Mouse (Mus musculus) bone marrow macrophage, adult 2 months (primary cell): ENCODE measurements around the gene She.

Experiments used
- CTCF ChIP-seq: IDR thresholded peaks from 2 replicates; pipeline ENCODE4 v1.5.1; 2012; ENCODE audit warnings: low read depth, mild to moderate bottlenecking, low read length, moderate library complexity
- POLR2A ChIP-seq: IDR thresholded peaks from 2 replicates; pipeline ENCODE4 v1.6.1; 2012; ENCODE audit warnings: mild to moderate bottlenecking, low read depth, low read length, borderline replicate concordance

DNA sequence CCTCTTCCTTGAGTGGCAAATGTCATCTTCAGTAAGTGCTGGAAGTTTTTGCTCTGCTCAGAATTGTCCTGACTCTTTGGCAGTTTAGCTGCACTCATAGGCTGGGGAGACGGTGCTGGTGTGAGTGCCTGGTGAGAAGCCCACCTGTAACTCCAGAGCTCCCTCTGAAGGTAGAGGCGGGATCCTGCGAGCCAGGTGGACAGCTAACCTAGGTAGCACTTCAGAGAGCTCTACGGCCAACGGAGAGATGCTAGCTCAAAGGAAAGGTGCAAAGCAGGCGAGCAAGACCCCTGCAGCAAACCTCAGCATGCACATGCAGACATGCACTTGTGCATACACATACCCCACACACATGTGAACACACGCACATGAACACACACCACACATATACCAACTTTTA, 17.1 kb upstream of the She start:
- TF ChIP-seq POLR2A (no peak), CTCF (no peak)
